Mouse (Mus musculus) Muller cell, postnatal 12 days (primary cell): ENCODE measurements around the gene 1700010B08Rik.

Experiments
- DNase-seq: peaks from one replicate; pipeline ENCODE4 v3.0.0-alpha.2; 2015; ENCODE audit errors: inconsistent ontology term

The 1700010B08Rik gene

GRCm38 (mm10) chr2:173722251-173722857 lies 3.1 kb downstream of the 1700010B08Rik start:
- no peak for DNase-seq

GRCm38 (mm10) chr2:173724382-173724781 lies 5.2 kb downstream of the 1700010B08Rik start:
- DNase-seq, result no peak

GRCm38 (mm10) chr2:173724940-173725807 lies 6.0 kb downstream of the 1700010B08Rik start:
- peak; percentile 76 for DNase-seq

GRCm38 (mm10) chr2:173725819-173726218 lies 6.6 kb downstream of the 1700010B08Rik start:
- DNase-seq, result no peak

GRCm38 (mm10) chr2:173730444-173730966 lies 11.3 kb downstream of the 1700010B08Rik start:
- DNase-seq, result peak; percentile 79

GRCm38 (mm10) chr2:173734426-173734825 lies 15.2 kb downstream of the 1700010B08Rik start:
- no peak for DNase-seq

GRCm38 (mm10) chr2:173737222-173737989 lies 18.2 kb downstream of the 1700010B08Rik start, which contains the start of gene Vapb:
TSS of gene Vapb (plus strand) at chr2:173737511.
- peak; percentile 96 for DNase-seq

GRCm38 (mm10) chr2:173738232-173738631 lies 19.0 kb downstream of the 1700010B08Rik start:
- DNase-seq, result no peak

GRCm38 (mm10) chr2:173739107-173739506 lies 19.9 kb downstream of the 1700010B08Rik start:
- no peak for DNase-seq

GRCm38 (mm10) chr2:173742090-173742489 lies 22.9 kb downstream of the 1700010B08Rik start:
- DNase-seq, result no peak

GRCm38 (mm10) chr2:173742744-173743143 lies 23.5 kb downstream of the 1700010B08Rik start:
- DNase-seq, result no peak

GRCm38 (mm10) chr2:173744070-173744815 lies 25.0 kb downstream of the 1700010B08Rik start:
- DNase-seq, result no peak

- no peak for DNase-seq
These were observed 29.9 kb downstream of the 1700010B08Rik start for GRCm38 (mm10) chr2:173748961-173749659.

- DNase-seq, result no peak
These were observed 36.4 kb downstream of the 1700010B08Rik start for GRCm38 (mm10) chr2:173755433-173756144.

- DNase-seq, result no peak
These were observed 38.5 kb downstream of the 1700010B08Rik start for GRCm38 (mm10) chr2:173757624-173758155.

- no peak for DNase-seq
These were observed 41.4 kb downstream of the 1700010B08Rik start for GRCm38 (mm10) chr2:173760607-173761006.

- no peak for DNase-seq
These were observed 45.4 kb downstream of the 1700010B08Rik start for GRCm38 (mm10) chr2:173764629-173765028.

GRCm38 (mm10) chr2:173767959-173768595 lies 48.9 kb downstream of the 1700010B08Rik start:
- DNase-seq, result no peak

- DNase-seq, result no peak
These were observed 50.0 kb downstream of the 1700010B08Rik start for GRCm38 (mm10) chr2:173769183-173769582.
